Mouse (Mus musculus): ENCODE data around the gene Bcl6b. TPM values are rescaled to one million over a fixed set of nuclear protein-coding genes. Genes with fewer than 3 reads are reported as not detected.

Bcl6b gene
- polyA plus RNA-seq, 1 experiment from 2014 or later: 11.1 TPM

DNA sequence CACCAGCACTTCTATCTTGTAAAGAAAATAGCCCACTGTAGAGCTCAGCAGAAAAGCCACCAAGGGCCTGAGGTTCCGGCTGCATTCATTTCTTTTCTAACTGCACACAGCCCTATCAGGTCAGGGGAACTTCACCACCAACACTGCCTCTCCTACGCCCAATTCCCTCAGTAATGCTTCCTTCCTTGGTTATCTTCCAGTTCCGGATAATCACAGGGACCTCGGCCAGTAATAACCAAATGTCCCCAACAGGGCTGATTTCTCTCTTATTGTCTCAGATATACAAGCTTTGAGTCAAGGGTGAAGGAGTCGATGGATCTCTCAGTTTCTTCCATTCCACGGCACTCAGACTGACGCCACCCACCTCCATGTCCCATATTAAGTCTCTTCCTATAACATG lies 22.3 kb downstream of the Bcl6b start:
- 81% methylated on average over 7 of the region's 7 CpGs for WGBS
- Histone ChIP-seq H3K9ac (no peak overlapping the region), H3K4me1 (replicated peaks) (no peaks in the 10 kb centered on the region), H3K4me2 (replicated peaks) (no peak overlapping the region), H3K4me3 (replicated peaks) (no peak overlapping the region), H3K36me3 (no peaks in the 10 kb centered on the region), H3K9me3 (no peaks in the 10 kb centered on the region), H3K27ac (no peak overlapping the region), H3K27me3 (replicated peaks) (no peaks in the 10 kb centered on the region)
- no peak for ATAC-seq

GRCm38 (mm10) chr11:70206801-70207200 lies 22.8 kb downstream of the Bcl6b start:
- H3K36me3 ChIP-seq: no peaks in the 10 kb centered on the region
- ATAC-seq: no peak
- 58% methylated on average over 2 of the region's 2 CpGs for WGBS
- no peak overlapping the region for H3K4me2 ChIP-seq (replicated peaks)
- no peaks in the 10 kb centered on the region for H3K4me1 ChIP-seq (replicated peaks)
- H3K9ac ChIP-seq: no peak overlapping the region
- no peaks in the 10 kb centered on the region for H3K27me3 ChIP-seq (replicated peaks)
- no peak overlapping the region for H3K27ac ChIP-seq
- no peak overlapping the region for H3K4me3 ChIP-seq (replicated peaks)
- no peaks in the 10 kb centered on the region for H3K9me3 ChIP-seq

- H3K4me1 ChIP-seq (replicated peaks): no peaks in the 10 kb centered on the region
- 41% methylated on average over 5 of the region's 5 CpGs for WGBS
- no peak overlapping the region for H3K4me2 ChIP-seq (replicated peaks)
- no peaks in the 10 kb centered on the region for H3K36me3 ChIP-seq
- H3K9me3 ChIP-seq: no peaks in the 10 kb centered on the region
- H3K4me3 ChIP-seq (replicated peaks): no peak overlapping the region
- no peaks in the 10 kb centered on the region for H3K27me3 ChIP-seq (replicated peaks)
- ATAC-seq: no peak
- H3K9ac ChIP-seq: no peak overlapping the region
- H3K27ac ChIP-seq: no peak overlapping the region
Measured at GRCm38 (mm10) chr11:70201691-70202090, 27.9 kb downstream of the Bcl6b start.

DNA sequence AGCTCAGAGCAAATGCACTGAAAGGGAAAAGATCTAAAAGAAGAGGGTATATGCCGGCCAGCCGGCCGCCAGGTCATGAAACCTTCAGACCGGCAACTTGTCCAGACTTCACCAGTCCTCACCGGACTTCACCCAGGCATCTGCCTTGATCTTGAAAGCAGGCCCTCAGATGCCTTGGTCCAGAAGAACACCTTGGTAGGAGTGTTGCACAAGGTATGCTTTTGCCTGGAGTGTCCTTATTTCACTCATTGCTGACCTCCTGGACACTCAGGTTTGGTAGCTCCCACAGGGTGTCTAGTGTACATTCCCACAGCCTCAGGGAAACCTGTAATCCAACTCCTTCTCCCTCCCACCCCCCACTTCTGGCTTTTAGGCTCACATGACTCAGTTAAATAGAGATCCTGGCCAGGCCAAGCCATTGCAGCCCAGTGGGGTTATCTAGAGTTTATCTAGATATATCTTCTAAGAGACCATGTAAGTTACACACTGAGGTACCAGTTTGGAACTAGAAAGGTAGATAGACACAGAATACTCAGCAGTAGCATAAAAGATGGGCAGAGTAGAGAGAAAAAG lies 29.5 kb downstream of the Bcl6b start:
- Histone ChIP-seq H3K27me3 (replicated peaks) (no peaks in the 10 kb centered on the region), H3K36me3 (no peaks in the 10 kb centered on the region), H3K27ac (no peak overlapping the region), H3K9ac (no peak overlapping the region), H3K9me3 (no peaks in the 10 kb centered on the region), H3K4me1 (replicated peaks) (no peaks in the 10 kb centered on the region), H3K4me2 (replicated peaks) (no peak overlapping the region), H3K4me3 (replicated peaks) (no peak overlapping the region)
- no peak for ATAC-seq
- WGBS: 82% methylated on average over 5 of the region's 5 CpGs

DNA sequence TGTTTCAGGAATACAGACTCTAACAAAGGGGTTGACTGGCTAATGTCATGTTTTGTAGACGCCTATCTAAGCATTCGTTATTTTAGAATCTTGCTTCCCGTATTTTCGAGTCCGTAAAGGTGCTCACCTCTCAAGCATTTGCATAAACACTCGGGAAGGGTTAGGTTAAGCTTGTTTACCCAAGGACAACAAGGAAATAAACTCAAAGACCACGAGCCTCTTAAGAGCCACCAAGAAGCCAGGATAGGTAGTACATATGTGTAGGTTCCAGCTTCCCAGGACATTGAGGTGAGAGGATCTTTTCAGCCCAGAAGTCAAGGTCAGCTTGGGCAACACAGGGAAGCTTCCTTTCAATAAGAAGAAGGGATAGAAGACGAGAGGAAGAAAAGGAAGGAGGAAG lies 30.5 kb downstream of the Bcl6b start:
- Histone ChIP-seq H3K4me1 (replicated peaks) (no peaks in the 10 kb centered on the region), H3K27ac (no peak overlapping the region), H3K36me3 (no peaks in the 10 kb centered on the region), H3K4me3 (replicated peaks) (no peak overlapping the region), H3K27me3 (replicated peaks) (no peaks in the 10 kb centered on the region), H3K9me3 (no peaks in the 10 kb centered on the region), H3K4me2 (replicated peaks) (no peak overlapping the region), H3K9ac (no peak overlapping the region)
- 67% methylated on average over 8 of the region's 8 CpGs for WGBS
- no peak for ATAC-seq

DNA sequence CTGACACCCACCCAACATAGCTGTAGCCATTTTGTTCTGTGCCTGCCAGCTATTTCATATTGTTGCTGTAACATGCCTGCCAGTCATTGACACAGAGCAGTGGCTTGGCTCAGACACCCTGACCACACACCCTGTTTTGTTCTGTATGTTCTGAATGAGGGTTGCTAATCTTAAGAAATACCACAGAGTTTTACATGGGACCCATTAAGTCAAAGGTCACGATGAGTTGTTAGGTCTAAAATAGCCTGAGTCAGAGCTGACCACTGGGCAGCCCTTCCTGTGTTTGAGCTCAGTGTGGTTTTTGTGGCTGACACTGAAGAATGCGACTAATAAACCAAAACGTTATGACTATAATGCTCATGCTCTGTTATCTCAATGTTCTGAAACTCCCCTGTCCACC lies 31.3 kb downstream of the Bcl6b start:
- Histone ChIP-seq H3K27ac (no peak overlapping the region), H3K9ac (no peak overlapping the region), H3K27me3 (replicated peaks) (no peaks in the 10 kb centered on the region), H3K36me3 (no peaks in the 10 kb centered on the region), H3K9me3 (no peaks in the 10 kb centered on the region), H3K4me3 (replicated peaks) (no peak overlapping the region), H3K4me1 (replicated peaks) (no peaks in the 10 kb centered on the region), H3K4me2 (replicated peaks) (no peak overlapping the region)
- 83% methylated on average over 3 of the region's 3 CpGs for WGBS
- ATAC-seq: no peak

GRCm38 (mm10) chr11:70193354-70194285 lies 36.0 kb downstream of the Bcl6b start:
- H3K27ac ChIP-seq: no peak overlapping the region
- ATAC-seq: no peak

GRCm38 (mm10) chr11:70192157-70192556 lies 37.4 kb downstream of the Bcl6b start:
- Histone ChIP-seq H3K4me2 (replicated peaks) (no peak overlapping the region), H3K4me3 (replicated peaks) (no peak overlapping the region), H3K27ac (no peak overlapping the region), H3K9ac (no peak overlapping the region), H3K27me3 (replicated peaks) (no peaks in the 10 kb centered on the region), H3K9me3 (no peaks in the 10 kb centered on the region), H3K36me3 (no peaks in the 10 kb centered on the region), H3K4me1 (replicated peaks) (no peaks in the 10 kb centered on the region)
- 75% methylated on average over 4 of the region's 4 CpGs for WGBS
- no peak for ATAC-seq

More at GRCm38 (mm10) chr11:70193354-70194285, 36.0 kb downstream of the Bcl6b start:
- Histone ChIP-seq H3K9ac (no peak overlapping the region), H3K27me3 (replicated peaks) (no peaks in the 10 kb centered on the region), H3K36me3 (no peaks in the 10 kb centered on the region), H3K4me1 (replicated peaks) (no peaks in the 10 kb centered on the region), H3K9me3 (no peaks in the 10 kb centered on the region), H3K4me2 (replicated peaks) (no peak overlapping the region), H3K4me3 (replicated peaks) (no peak overlapping the region)
- WGBS: 43% methylated on average over 11 of the region's 11 CpGs

GRCm38 (mm10) chr11:70191188-70191587 lies 38.4 kb downstream of the Bcl6b start:
- Histone ChIP-seq H3K4me2 (replicated peaks) (no peak overlapping the region), H3K27me3 (replicated peaks) (no peaks in the 10 kb centered on the region), H3K9me3 (no peaks in the 10 kb centered on the region), H3K9ac (no peak overlapping the region), H3K4me1 (replicated peaks) (no peaks in the 10 kb centered on the region), H3K36me3 (no peaks in the 10 kb centered on the region), H3K4me3 (replicated peaks) (no peak overlapping the region), H3K27ac (no peak overlapping the region)
- ATAC-seq: no peak
- 78% methylated on average over 6 of the region's 6 CpGs for WGBS

- H3K4me1 ChIP-seq (replicated peaks): no peaks in the 10 kb centered on the region
- no peaks in the 10 kb centered on the region for H3K27me3 ChIP-seq (replicated peaks)
- 85% methylated on average over 28 of the region's 28 CpGs for WGBS
- H3K9ac ChIP-seq: no peak overlapping the region
- H3K9me3 ChIP-seq: no peaks in the 10 kb centered on the region
- H3K4me2 ChIP-seq (replicated peaks): no peak overlapping the region
- H3K4me3 ChIP-seq (replicated peaks): no peak overlapping the region
- ATAC-seq: no peak
- H3K27ac ChIP-seq: no peak overlapping the region
- H3K36me3 ChIP-seq: no peaks in the 10 kb centered on the region
Measured at GRCm38 (mm10) chr11:70189319-70190134, 40.1 kb downstream of the Bcl6b start.

GRCm38 (mm10) chr11:70185120-70185519 lies 44.5 kb downstream of the Bcl6b start:
- WGBS: 65% methylated on average over 7 of the region's 7 CpGs
- Histone ChIP-seq H3K9ac (no peak overlapping the region), H3K9me3 (no peaks in the 10 kb centered on the region), H3K4me3 (replicated peaks) (no peak overlapping the region), H3K4me1 (replicated peaks) (no peaks in the 10 kb centered on the region), H3K36me3 (no peaks in the 10 kb centered on the region), H3K4me2 (replicated peaks) (no peak overlapping the region), H3K27me3 (replicated peaks) (no peaks in the 10 kb centered on the region), H3K27ac (no peak overlapping the region)
- ATAC-seq: no peak

- Histone ChIP-seq H3K27ac (no peak overlapping the region), H3K9ac (no peak overlapping the region), H3K4me3 (replicated peaks) (no peak overlapping the region), H3K9me3 (no peaks in the 10 kb centered on the region), H3K4me2 (replicated peaks) (no peak overlapping the region), H3K27me3 (replicated peaks) (no peaks in the 10 kb centered on the region), H3K36me3 (no peaks in the 10 kb centered on the region), H3K4me1 (replicated peaks) (no peaks in the 10 kb centered on the region)
- 89% methylated on average over 4 of the region's 4 CpGs for WGBS
- ATAC-seq: no peak
Measured at GRCm38 (mm10) chr11:70180496-70180895, 49.1 kb downstream of the Bcl6b start.
